Mouse (Mus musculus) hindbrain, embryonic 13.5 days (tissue): Measurements from ENCODE around the gene Btnl4. TPM values are rescaled to one million over a fixed set of nuclear protein-coding genes. Genes with fewer than 3 reads are reported as not detected.
"Not testable (repeated sequence)": the region's sequence is repeated elsewhere in the genome, so short reads cannot be mapped to it uniquely, and the experiment has no call there.

Source experiments
- ATAC-seq: fragments of 200-750 bp; cut with Nextera tagmentation; 2 replicates; pipeline ENCODE4 v1.8.0; 2017; ENCODE audit warnings: moderate TSS enrichment; ENCODE audit not compliant: low FRiP score
- H3K27ac ChIP-seq: fragments of 300-500 bp; sonication (generic); 2 replicates; pipeline ENCODE4 v1.5.1; 2015; ENCODE audit warnings: inconsistent platforms, mild to moderate bottlenecking, moderate library complexity
- H3K27me3 ChIP-seq: fragments of 300-500 bp; sonication (generic); 2 replicates; pipeline ENCODE4 v1.6.1; 2015; ENCODE audit warnings: mild to moderate bottlenecking, inconsistent platforms
- H3K36me3 ChIP-seq: fragments of 300-500 bp; sonication (generic); 2 replicates; pipeline ENCODE4 v1.6.1; 2015; ENCODE audit warnings: mild to moderate bottlenecking, inconsistent platforms
- H3K4me1 ChIP-seq: fragments of 300-500 bp; sonication (generic); replicated peaks from 2 replicates; pipeline ENCODE4 v1.6.1; 2015; ENCODE audit warnings: inconsistent platforms
- H3K4me2 ChIP-seq: fragments of 300-500 bp; sonication (generic); 2 replicates; pipeline ENCODE4 v1.6.1; 2015; ENCODE audit warnings: inconsistent platforms, mild to moderate bottlenecking, moderate library complexity
- H3K4me3 ChIP-seq: fragments of 300-500 bp; sonication (generic); 2 replicates; pipeline ENCODE4 v1.5.1; 2015; ENCODE audit warnings: mild to moderate bottlenecking, inconsistent platforms
- H3K9ac ChIP-seq: fragments of 300-500 bp; sonication (generic); 2 replicates; pipeline ENCODE4 v1.6.1; 2015; ENCODE audit warnings: mild to moderate bottlenecking, inconsistent platforms
- H3K9me3 ChIP-seq: fragments of 300-500 bp; sonication (generic); 2 replicates; pipeline ENCODE4 v1.6.1; 2016; ENCODE audit warnings: inconsistent platforms
- WGBS: fragments of 180-500 bp; shearing (Covaris S2); methylation state at CpG from one replicate; pipeline ENCODE4 v1.1.7; 2015; 5-methylcytosine and 5-hydroxymethylcytosine counted together
- polyA plus RNA-seq: library from polyadenylated mRNA; unstranded; fragments of >200 nt; fragmentation: Nextera tagmentation; extraction: Ambion mirVana; gene quantifications from 2 replicates; pipeline ENCODE4 v1.2.1, GENCODE M21; 2015

Btnl4 gene
- polyA plus RNA-seq, 1 experiment from 2014 or later, result not detected

DNA sequence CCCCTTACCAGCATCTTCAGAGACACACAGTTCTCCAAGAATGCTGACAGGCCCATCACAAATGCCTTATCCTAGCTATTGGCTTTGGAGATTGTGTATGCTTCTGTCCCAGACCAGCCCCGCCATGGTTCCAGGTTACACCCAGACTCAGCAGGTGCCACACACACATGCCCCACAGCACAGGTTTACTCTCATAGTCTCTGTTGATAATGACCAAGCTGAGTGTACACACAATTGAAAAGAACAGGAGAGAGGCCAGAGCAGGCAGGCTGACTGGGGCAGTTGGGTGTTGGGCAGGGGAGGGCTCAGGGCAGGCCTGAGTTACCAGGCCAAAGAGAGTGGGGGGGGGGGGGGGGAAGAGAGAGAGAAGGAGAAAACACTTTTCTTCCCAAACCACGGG is 691 bp downstream of the Btnl4 start:
- Histone ChIP-seq H3K27me3 (no peaks in the 10 kb centered on the region), H3K4me1 (no peaks in the 10 kb centered on the region), H3K9me3 (no peaks in the 10 kb centered on the region), H3K9ac (no peak overlapping the region), H3K36me3 (no peaks in the 10 kb centered on the region), H3K27ac (no peak overlapping the region), H3K4me3 (no peak overlapping the region), H3K4me2 (no peak overlapping the region)
- no peak for ATAC-seq
- WGBS, result 91% methylated on average over 1 of the region's 2 CpGs

DNA sequence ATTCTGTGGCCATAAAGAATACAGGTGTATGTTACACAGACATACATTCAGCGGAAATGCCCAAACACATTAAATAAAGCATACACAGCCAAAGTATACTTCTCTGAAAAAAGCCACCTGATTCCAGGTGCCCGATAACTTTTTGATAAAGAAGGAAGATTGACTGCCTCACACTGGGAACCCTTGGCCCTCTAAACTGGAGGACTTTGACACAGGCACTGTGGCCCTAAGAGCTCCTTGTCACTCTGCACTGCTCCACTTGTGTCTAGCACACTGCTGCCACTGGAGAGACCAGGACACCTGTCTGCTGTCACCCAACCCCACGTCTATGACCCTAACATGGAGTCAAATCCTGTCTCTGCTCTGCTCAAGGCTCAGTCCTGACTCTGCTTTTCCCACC is 2.1 kb downstream of the Btnl4 start:
- H3K4me2 ChIP-seq, result no peak overlapping the region
- H3K36me3 ChIP-seq, result no peaks in the 10 kb centered on the region
- no peak overlapping the region for H3K9ac ChIP-seq
- H3K9me3 ChIP-seq, result no peaks in the 10 kb centered on the region
- H3K4me3 ChIP-seq, result no peak overlapping the region
- H3K27ac ChIP-seq, result no peak overlapping the region
- ATAC-seq, result no peak
- H3K4me1 ChIP-seq, result no peaks in the 10 kb centered on the region
- 83% methylated on average over 3 of the region's 3 CpGs for WGBS
- no peaks in the 10 kb centered on the region for H3K27me3 ChIP-seq

DNA sequence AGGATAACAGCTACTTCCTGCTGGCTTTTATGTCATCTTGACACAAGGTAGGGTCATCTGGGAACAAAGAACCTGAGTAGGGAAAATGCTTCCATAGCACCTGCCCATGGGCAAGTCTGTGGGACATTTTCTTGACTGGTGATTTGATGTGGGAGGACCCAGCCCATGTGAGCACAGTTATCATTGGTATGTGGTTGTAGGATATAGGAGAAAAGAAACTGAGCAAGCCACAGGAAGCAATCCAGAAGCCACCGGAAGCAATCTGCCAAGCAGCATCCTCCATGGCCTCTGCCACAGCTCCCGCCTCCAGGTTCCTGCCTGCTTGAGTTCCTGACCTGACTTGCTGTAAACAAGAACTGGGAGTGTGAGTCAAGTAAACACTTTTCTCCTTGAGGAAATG is 6.6 kb downstream of the Btnl4 start:
- H3K36me3 ChIP-seq, result no peaks in the 10 kb centered on the region
- WGBS, result 85% methylated on average over 2 of the region's 2 CpGs
- no peak overlapping the region for H3K4me3 ChIP-seq
- no peak overlapping the region for H3K9ac ChIP-seq
- H3K4me1 ChIP-seq, result no peaks in the 10 kb centered on the region
- H3K27me3 ChIP-seq, result no peaks in the 10 kb centered on the region
- no peaks in the 10 kb centered on the region for H3K9me3 ChIP-seq
- H3K27ac ChIP-seq, result no peak overlapping the region
- H3K4me2 ChIP-seq, result no peak overlapping the region
- no peak for ATAC-seq

DNA sequence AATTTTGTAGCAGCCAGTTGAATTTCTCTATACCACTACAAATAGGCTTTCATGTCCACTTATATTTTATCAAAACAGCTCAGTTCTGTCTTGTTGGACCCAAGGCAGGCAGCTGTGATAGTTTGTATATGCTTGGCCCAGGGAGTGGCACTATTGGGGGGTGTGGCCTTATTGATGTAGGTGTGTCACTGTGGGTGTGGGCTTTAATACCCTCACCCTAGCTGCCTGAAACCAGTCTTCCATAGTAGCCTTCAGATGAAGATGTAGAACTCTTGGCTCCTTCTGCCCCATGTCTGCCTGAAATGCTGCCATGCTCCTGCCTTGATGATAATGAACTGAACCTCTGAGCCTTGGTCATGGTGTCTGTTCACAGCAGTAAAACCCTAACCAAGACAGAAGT is 11.2 kb downstream of the Btnl4 start:
- H3K27me3 ChIP-seq, H3K4me2 ChIP-seq, H3K27ac ChIP-seq, H3K4me3 ChIP-seq, H3K9me3 ChIP-seq, H3K9ac ChIP-seq, H3K4me1 ChIP-seq, H3K36me3 ChIP-seq, ATAC-seq: not testable (repeated sequence)

DNA sequence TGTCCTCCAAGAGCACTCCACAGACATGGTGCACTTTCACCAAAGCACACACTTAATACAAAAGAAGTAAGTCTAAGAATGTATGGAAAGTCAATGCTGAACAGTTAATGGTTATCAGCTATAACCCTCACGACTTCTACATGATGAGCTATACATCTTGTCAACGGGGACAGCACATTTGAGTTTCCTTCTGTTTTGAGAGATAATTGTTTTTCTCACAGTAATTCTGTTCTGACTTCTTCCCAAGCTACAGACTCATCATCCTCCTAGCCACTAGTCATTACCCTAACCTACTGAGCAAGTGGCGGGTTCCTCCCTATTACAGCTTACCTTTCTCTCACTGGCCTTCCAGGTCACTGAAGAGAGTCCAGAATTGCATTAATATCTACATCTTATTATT is 17.9 kb downstream of the Btnl4 start:
- Histone ChIP-seq H3K4me3 (no peak overlapping the region), H3K4me1 (no peaks in the 10 kb centered on the region), H3K4me2 (no peak overlapping the region), H3K27me3 (no peaks in the 10 kb centered on the region), H3K9ac (no peak overlapping the region), H3K36me3 (no peaks in the 10 kb centered on the region), H3K27ac (no peak overlapping the region), H3K9me3 (no peaks in the 10 kb centered on the region)
- 85% methylated on average over 3 of the region's 3 CpGs for WGBS
- ATAC-seq, result no peak

DNA sequence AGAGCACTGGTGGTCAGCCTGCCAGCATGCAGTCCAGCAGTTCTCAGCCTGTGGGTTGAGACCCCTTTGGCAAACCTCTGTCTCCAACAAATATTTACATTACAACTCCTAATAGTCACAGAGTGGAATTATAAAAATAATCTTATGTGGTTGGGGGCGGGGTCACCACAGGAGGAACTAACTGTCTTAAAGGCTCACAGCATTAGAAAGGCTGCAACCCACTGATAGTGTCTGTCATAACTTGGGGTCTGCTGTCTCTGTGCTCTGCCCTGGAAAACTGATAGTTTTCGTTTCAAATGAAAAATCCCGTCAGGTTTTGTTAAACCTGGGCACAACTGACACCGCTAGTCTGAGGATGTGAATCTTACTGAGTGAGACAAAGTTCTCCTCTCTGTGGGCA is 19.4 kb downstream of the Btnl4 start:
- Histone ChIP-seq H3K4me1 (no peaks in the 10 kb centered on the region), H3K9ac (no peak overlapping the region), H3K4me2 (no peak overlapping the region), H3K36me3 (no peaks in the 10 kb centered on the region), H3K9me3 (no peaks in the 10 kb centered on the region), H3K27me3 (no peaks in the 10 kb centered on the region), H3K4me3 (no peak overlapping the region), H3K27ac (no peak overlapping the region)
- no peak for ATAC-seq
- 82% methylated on average over 4 of the region's 4 CpGs for WGBS

DNA sequence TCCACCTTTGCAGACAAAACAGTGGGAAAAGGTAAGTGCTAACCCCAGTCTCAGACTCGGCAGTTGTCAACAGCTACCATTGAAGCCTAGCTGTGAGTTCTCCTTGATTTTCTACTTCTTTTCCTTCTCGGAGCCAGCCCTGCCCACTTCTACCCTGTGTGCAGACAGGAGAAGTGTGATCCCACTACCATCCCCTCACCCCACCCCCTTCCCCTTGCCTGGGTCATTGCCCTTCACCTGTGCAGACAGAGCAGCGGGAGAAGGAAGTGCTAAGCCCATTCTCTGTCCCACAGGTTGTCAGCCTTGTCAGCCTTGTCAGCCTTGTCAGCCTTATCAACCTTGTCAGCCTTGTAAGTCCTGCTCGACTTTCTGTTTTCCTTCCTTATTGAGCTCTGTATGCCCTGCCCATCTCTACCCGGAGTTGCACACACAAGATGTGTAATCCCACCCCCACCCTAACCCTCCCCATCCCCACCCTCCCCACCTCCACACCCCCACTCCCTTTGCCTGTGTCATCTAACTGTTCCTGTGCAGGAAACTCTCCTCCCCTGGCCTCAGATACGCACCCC is 28.6 kb downstream of the Btnl4 start:
- no peaks in the 10 kb centered on the region for H3K36me3 ChIP-seq
- no peaks in the 10 kb centered on the region for H3K9me3 ChIP-seq
- no peak overlapping the region for H3K27ac ChIP-seq
- ATAC-seq, result no peak
- no peaks in the 10 kb centered on the region for H3K27me3 ChIP-seq
- H3K4me2 ChIP-seq, result no peak overlapping the region
- H3K4me3 ChIP-seq, result no peak overlapping the region
- no peaks in the 10 kb centered on the region for H3K4me1 ChIP-seq
- 80% methylated on average over 6 of the region's 6 CpGs for WGBS
- no peak overlapping the region for H3K9ac ChIP-seq

DNA sequence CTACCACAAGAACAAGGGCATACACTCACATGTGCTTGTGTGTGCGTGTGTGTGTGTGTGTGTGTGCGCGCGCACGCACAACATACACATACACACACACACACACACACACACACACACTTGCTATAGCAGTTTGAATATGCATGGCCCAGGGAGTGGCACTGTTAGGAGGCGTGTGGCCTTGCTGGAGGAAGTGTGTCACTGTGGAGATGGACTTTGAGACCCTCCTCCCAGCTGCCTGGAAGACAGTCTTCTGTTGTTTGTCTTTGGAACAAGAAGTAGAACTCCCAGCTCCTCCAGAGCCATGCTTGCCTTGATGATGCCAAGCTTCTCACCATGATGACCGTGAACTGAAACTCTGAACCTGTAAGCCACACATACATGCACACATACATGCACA is 35.1 kb downstream of the Btnl4 start:
- Histone ChIP-seq H3K4me1 (no peaks in the 10 kb centered on the region), H3K9me3 (no peaks in the 10 kb centered on the region), H3K9ac (no peak overlapping the region), H3K36me3 (no peaks in the 10 kb centered on the region), H3K4me2 (no peak overlapping the region), H3K27ac (no peak overlapping the region), H3K27me3 (no peaks in the 10 kb centered on the region), H3K4me3 (no peak overlapping the region)
- WGBS, result 92% methylated on average over 7 of the region's 7 CpGs
- ATAC-seq, result no peak

DNA sequence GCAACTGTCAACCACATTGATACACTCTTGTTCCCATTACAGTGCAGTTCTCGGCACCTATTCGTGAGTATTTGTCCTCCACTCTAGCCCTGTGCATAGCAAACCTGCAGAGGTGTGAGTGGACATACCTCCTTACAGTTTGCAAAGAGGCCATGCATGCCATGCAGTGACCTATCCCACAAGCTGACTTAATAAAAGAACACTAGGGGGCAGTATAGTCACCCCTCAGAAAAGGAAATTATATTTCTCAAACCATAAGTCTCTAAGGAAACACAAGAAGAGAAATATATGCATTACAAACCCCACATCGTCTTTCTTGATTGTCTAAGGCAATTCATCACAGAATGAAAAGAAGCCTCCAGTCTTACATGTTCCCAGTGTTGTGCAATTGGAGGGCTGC is 37.3 kb downstream of the Btnl4 start:
- ATAC-seq, result no peak

DNA sequence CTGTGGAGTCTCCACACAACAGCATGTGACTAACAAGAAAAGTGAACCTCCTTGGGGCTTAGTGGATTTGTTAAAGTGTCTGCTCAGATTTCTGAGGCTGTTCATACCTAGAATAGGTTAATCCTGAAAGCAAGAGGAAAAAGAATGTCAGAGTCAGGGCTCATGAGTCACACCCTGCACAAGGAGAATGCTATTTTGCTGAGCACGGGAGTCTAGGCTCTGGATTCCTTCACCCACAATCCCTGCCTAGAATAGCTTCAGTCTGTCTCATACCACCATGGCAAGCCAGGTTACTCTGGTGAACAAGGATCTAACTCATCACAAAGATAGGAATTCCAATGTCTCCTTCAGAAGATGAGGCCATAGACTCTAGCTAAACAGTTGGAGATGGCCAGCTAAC is 38.5 kb downstream of the Btnl4 start:
- Histone ChIP-seq H3K4me3 (no peak overlapping the region), H3K9ac (no peak overlapping the region), H3K4me1 (no peaks in the 10 kb centered on the region), H3K36me3 (no peaks in the 10 kb centered on the region), H3K9me3 (no peaks in the 10 kb centered on the region), H3K27ac (no peak overlapping the region), H3K27me3 (no peaks in the 10 kb centered on the region), H3K4me2 (no peak overlapping the region)
- ATAC-seq, result no peak
- WGBS, result 57% methylated on average over 1 of the region's 1 CpGs

More for the DNA sequence above, 37.3 kb downstream of the Btnl4 start:
- Histone ChIP-seq H3K4me2 (no peak overlapping the region), H3K4me1 (no peaks in the 10 kb centered on the region), H3K9me3 (no peaks in the 10 kb centered on the region), H3K27ac (no peak overlapping the region), H3K9ac (no peak overlapping the region), H3K27me3 (no peaks in the 10 kb centered on the region), H3K36me3 (no peaks in the 10 kb centered on the region), H3K4me3 (no peak overlapping the region)
- 46% methylated on average over 3 of the region's 3 CpGs for WGBS

DNA sequence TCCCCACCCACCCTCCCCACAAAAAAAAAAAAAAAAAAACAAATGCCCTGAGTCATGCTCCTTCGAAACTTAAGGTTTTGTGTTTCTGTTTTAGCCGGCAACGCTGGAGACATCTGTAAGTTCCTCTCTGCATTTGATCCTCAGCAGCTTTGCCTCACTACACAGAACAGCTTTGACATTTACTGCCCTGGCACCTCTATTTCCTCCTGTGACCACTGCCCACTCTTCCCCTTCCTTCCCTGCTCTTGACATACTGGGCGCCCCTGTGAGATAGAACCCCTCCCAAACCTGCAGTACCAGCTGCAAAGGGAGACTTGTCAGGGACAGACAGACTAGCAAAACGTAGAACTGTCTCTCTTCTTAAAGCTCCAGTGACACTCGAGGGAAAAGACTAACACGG is 39.5 kb downstream of the Btnl4 start:
- Histone ChIP-seq H3K9me3 (no peaks in the 10 kb centered on the region), H3K27ac (no peak overlapping the region), H3K27me3 (no peaks in the 10 kb centered on the region), H3K4me2 (no peak overlapping the region), H3K9ac (no peak overlapping the region), H3K4me1 (no peaks in the 10 kb centered on the region), H3K4me3 (no peak overlapping the region), H3K36me3 (no peaks in the 10 kb centered on the region)
- no peak for ATAC-seq
- WGBS, result 74% methylated on average over 7 of the region's 7 CpGs

DNA sequence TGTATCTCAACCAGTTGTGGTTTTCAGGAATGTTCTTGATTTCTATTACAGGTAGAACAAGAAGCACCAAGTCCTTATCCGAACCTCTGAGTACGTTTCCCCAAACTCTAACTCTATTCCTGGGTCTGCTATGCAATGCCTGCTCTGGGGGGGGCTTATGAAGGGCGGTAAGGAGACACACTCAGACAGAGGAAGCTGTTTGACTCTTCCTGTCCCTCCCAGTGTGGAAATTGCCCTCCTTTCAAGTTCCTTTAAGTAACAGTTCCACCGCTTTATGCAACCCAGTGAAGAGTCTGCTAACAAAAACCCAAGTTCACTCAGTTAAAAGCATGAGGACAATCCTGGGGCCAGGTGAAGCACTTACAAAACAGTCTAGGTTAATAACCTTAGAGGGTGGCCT is 40.0 kb downstream of the Btnl4 start:
- Histone ChIP-seq H3K9ac (no peak overlapping the region), H3K4me2 (no peak overlapping the region), H3K4me3 (no peak overlapping the region), H3K27ac (no peak overlapping the region), H3K27me3 (no peaks in the 10 kb centered on the region), H3K36me3 (no peaks in the 10 kb centered on the region), H3K9me3 (no peaks in the 10 kb centered on the region), H3K4me1 (no peaks in the 10 kb centered on the region)
- whole genome bisulfite sequencing, result 71% methylated on average over 4 of the region's 4 CpGs
- no peak for ATAC-seq

DNA sequence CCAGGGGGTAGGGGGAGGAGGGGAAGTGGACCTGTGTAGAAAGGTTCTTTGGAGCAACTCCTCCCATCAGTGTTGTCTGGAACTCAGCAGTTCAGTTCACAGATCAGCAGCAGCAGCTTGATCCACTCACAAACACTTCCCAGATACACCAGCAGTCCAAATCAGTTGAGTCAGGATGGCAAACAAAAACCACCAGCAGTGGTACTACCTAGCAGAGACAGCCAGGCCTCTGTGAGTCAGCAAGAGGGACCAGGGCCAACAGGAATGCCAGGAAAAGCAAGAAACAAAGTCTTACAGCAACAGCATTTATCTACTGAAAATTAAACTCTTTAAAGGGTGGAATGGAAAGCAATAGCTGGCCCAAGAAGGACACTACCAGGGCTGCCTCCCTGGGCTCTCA is 49.5 kb downstream of the Btnl4 start:
- Histone ChIP-seq H3K4me2 (no peak overlapping the region), H3K9me3 (no peaks in the 10 kb centered on the region), H3K9ac (no peak overlapping the region), H3K4me3 (no peak overlapping the region), H3K27ac (no peak overlapping the region), H3K4me1 (no peaks in the 10 kb centered on the region), H3K36me3 (no peaks in the 10 kb centered on the region), H3K27me3 (no peaks in the 10 kb centered on the region)
- no peak for ATAC-seq

DNA sequence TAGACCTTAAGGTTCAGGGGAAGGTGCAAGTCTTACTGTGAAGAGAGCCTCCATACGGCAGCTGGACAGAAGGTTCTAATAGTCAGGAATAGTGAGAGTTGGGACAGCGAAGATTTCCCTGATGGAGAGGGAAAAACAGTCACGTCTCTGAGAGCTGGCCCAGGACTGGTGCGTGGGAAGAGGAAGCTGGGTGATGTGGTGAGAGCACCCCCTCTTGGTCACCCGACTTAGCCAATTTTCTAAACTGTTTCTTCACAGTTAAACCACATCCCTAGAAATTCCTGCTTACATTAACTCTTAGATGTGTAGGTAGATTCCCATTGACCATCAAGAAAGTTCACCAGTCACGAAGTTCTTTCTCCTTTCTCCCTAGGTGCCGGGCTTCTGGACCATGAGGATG is 57.1 kb downstream of the Btnl4 start:
- no peak overlapping the region for H3K27ac ChIP-seq
- WGBS, result 76% methylated on average over 7 of the region's 7 CpGs
- H3K9ac ChIP-seq, result no peak overlapping the region
- ATAC-seq, result no peak
- H3K4me1 ChIP-seq, result no peaks in the 10 kb centered on the region
- no peak overlapping the region for H3K4me3 ChIP-seq
- H3K27me3 ChIP-seq, result 0 out of 2 replicates have a peak, but pooled peaks cover 2% of the 10 kb centered on the region
- no peaks in the 10 kb centered on the region for H3K36me3 ChIP-seq
- no peaks in the 10 kb centered on the region for H3K9me3 ChIP-seq
- no peak overlapping the region for H3K4me2 ChIP-seq
